Mouse (Mus musculus) hindbrain, embryonic 12.5 days (tissue): Measurements from ENCODE around the gene Emc8. TPM values are rescaled to one million over a fixed set of nuclear protein-coding genes. Genes with fewer than 3 reads are reported as not detected.

ENCODE experiments used
- ATAC-seq: fragments of 200-750 bp; cut with Nextera tagmentation; 2 replicates; pipeline ENCODE4 v1.8.0; 2017; ENCODE audit warnings: moderate TSS enrichment; ENCODE audit not compliant: low FRiP score
- H3K27ac ChIP-seq: fragments of 300-500 bp; sonication (generic); 2 replicates; pipeline ENCODE4 v1.5.1; 2016; ENCODE audit warnings: mild to moderate bottlenecking
- H3K27me3 ChIP-seq: fragments of 300-500 bp; sonication (generic); 2 replicates; pipeline ENCODE4 v1.6.1; 2016; ENCODE audit warnings: mild to moderate bottlenecking
- H3K36me3 ChIP-seq: fragments of 300-500 bp; sonication (generic); 2 replicates; pipeline ENCODE4 v1.6.1; 2016; ENCODE audit warnings: mild to moderate bottlenecking
- H3K4me1 ChIP-seq: fragments of 300-500 bp; sonication (generic); 2 replicates; pipeline ENCODE4 v1.6.1; 2016
- H3K4me2 ChIP-seq: fragments of 300-500 bp; sonication (generic); replicated peaks from 2 replicates; pipeline ENCODE4 v1.6.1; 2016; ENCODE audit warnings: mild to moderate bottlenecking
- H3K4me3 ChIP-seq: fragments of 300-500 bp; sonication (generic); 2 replicates; pipeline ENCODE4 v1.5.1; 2016; ENCODE audit warnings: mild to moderate bottlenecking
- H3K9ac ChIP-seq: fragments of 300-500 bp; sonication (generic); 2 replicates; pipeline ENCODE4 v1.6.1; 2016; ENCODE audit warnings: mild to moderate bottlenecking, moderate library complexity
- H3K9me3 ChIP-seq: fragments of 300-500 bp; sonication (generic); replicated peaks from 2 replicates; pipeline ENCODE4 v1.6.1; 2016; ENCODE audit warnings: mild to moderate bottlenecking
- WGBS: fragments of 180-500 bp; shearing (Covaris S2); methylation state at CpG from one replicate; pipeline ENCODE4 v1.1.7; 2016; 5-methylcytosine and 5-hydroxymethylcytosine counted together
- polyA plus RNA-seq: library from polyadenylated mRNA; unstranded; fragments of >200 nt; fragmentation: Nextera tagmentation; extraction: Ambion mirVana; gene quantifications from 2 replicates; pipeline ENCODE4 v1.2.1, GENCODE M21; 2016

Emc8 gene
- polyA plus RNA-seq, 1 experiment from 2014 or later, result 194 TPM

GRCm38 (mm10) chr8:120665726-120666455 is 2.5 kb downstream of the Emc8 start:
- Histone ChIP-seq H3K4me3 (peak overlapping the region; percentile 75; the same call in 1 of the 2 replicates), H3K27me3 (no peaks in the 10 kb centered on the region), H3K27ac (no peak overlapping the region), H3K36me3 (peaks cover 17% of the 10 kb centered on the region), H3K9ac (0 out of 2 replicates have a peak overlapping the region, but pooled peaks have one; percentile 18), H3K4me2 (peak overlapping the region; percentile 91), H3K4me1 (peaks cover 42% of the 10 kb centered on the region), H3K9me3 (no peaks in the 10 kb centered on the region)
- WGBS, result 67% methylated on average over 3 of the region's 3 CpGs
- ATAC-seq, result no peak

DNA sequence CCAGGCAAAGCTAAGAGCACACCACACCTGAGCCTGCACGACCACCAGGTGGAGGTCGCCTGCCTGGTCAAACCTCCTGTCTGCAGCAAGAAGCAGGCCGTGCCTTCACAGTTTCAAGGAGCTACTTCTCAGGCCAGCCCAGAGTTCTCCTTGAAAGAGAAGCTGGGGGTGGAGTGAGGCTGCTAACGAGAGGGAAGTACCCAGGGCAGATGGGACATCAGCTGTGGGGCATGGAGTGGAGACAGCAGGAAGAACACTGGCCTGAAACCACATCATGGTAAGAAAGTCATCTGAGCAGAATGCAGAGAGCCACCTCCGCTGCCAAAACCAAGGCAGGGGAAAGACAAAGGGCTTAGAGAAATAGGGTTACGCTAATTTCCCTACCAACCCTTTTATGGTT is 3.8 kb downstream of the Emc8 start:
- no peak overlapping the region for H3K4me2 ChIP-seq
- H3K27ac ChIP-seq, result no peak overlapping the region
- H3K4me1 ChIP-seq, result peaks cover 37% of the 10 kb centered on the region
- 84% methylated on average over 6 of the region's 6 CpGs for WGBS
- no peaks in the 10 kb centered on the region for H3K9me3 ChIP-seq
- H3K4me3 ChIP-seq, result no peak overlapping the region
- 0 out of 2 replicates have a peak, but pooled peaks cover 10% of the 10 kb centered on the region for H3K36me3 ChIP-seq
- H3K9ac ChIP-seq, result no peak overlapping the region
- no peaks in the 10 kb centered on the region for H3K27me3 ChIP-seq
- ATAC-seq, result no peak

- Histone ChIP-seq H3K9ac (no peak overlapping the region), H3K4me2 (no peak overlapping the region), H3K4me1 (no peaks in the 10 kb centered on the region), H3K27me3 (no peaks in the 10 kb centered on the region), H3K36me3 (peaks cover 63% of the 10 kb centered on the region), H3K4me3 (no peak overlapping the region), H3K27ac (no peak overlapping the region), H3K9me3 (no peaks in the 10 kb centered on the region)
- ATAC-seq, result no peak
- WGBS, result 91% methylated on average over 8 of the region's 8 CpGs
These were observed 11.0 kb downstream of the Emc8 start for GRCm38 (mm10) chr8:120657415-120657814.

DNA sequence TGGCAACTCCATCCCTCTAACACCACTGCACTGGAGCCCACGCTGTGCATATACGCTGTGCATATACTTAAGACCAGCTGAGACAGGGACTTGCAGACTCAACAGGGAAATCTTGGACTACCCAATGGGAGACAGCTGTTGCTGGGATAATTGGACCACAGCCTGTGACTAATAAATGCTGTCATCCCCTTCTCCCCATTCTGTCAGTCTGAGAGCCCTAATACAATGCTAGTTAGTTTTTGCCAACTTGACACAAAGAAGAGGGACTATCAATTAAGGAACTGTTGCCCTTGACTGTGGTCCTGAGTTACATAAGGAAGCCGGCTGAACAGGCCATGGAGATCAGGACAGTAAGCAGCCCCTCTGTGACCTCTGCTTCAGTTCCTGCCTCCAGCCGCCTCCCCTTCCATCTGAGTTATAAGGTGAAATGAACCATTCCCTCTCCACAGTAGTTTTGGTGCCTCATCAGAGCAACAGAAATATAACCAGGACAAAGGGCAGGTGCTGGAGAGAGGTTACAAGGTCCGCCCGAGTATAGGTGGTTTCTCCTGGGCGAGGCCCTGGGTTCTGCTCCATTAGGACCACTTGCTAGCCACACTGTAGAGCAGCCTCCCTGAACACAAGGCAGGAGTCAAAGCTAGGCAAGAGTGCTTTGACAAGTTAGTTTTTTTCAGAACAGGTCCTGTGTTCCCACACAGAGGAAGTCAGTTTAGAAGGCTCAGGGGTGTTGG is 11.9 kb downstream of the Emc8 start:
- WGBS, result 87% methylated on average over 7 of the region's 7 CpGs

DNA sequence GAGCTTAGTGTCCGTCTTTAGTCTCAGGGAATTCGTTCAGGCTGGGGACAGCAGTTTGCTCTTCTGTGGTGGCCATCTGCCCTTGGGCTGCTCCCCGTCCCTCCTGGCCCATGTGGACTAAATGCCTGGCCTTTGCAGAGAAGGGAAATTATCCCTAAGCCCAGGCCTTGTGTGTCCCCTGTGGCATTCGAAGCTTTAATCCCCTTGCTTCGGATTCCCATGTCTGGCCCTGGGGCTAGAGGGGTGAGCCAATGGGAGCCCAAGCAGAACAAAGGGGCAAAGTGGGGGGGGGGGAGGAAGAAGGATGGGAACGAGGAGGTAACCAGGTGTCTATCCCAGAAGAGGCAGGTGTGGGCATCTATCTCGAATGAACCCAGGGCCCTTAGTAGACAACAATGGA is 20.8 kb downstream of the Emc8 start, which contains the start of gene 1190005I06Rik:
1190005I06Rik (minus strand) TSS at position 101 of the 400 bp plus-strand sequence.
- 58% methylated on average over 7 of the region's 7 CpGs for WGBS
- Histone ChIP-seq H3K27me3 (no peaks in the 10 kb centered on the region), H3K27ac (no peak within 1 kb of the TSS), H3K9ac (no peak within 1 kb of the TSS), H3K9me3 (no peaks in the 10 kb centered on the region), H3K4me2 (no peak within 1 kb of the TSS), H3K4me1 (no peaks in the 10 kb centered on the region), H3K36me3 (0 out of 2 replicates have a peak, but pooled peaks cover 5% of the 10 kb centered on the region), H3K4me3 (no peak within 1 kb of the TSS)
- ATAC-seq, result no peak

More for the DNA sequence above, 11.9 kb downstream of the Emc8 start:
- H3K4me2 ChIP-seq, result no peak overlapping the region
- no peaks in the 10 kb centered on the region for H3K9me3 ChIP-seq
- H3K36me3 ChIP-seq, result peaks cover 63% of the 10 kb centered on the region
- ATAC-seq, result no peak
- H3K9ac ChIP-seq, result no peak overlapping the region
- no peaks in the 10 kb centered on the region for H3K4me1 ChIP-seq
- H3K27ac ChIP-seq, result no peak overlapping the region
- no peak overlapping the region for H3K4me3 ChIP-seq
- H3K27me3 ChIP-seq, result no peaks in the 10 kb centered on the region

GRCm38 (mm10) chr8:120644663-120645062 is 23.7 kb downstream of the Emc8 start:
- no peak overlapping the region for H3K4me3 ChIP-seq
- H3K27me3 ChIP-seq, result no peaks in the 10 kb centered on the region
- H3K4me2 ChIP-seq, result no peak overlapping the region
- H3K27ac ChIP-seq, result no peak overlapping the region
- 88% methylated on average over 7 of the region's 7 CpGs for WGBS
- no peaks in the 10 kb centered on the region for H3K36me3 ChIP-seq
- H3K9me3 ChIP-seq, result no peaks in the 10 kb centered on the region
- no peak for ATAC-seq
- no peak overlapping the region for H3K9ac ChIP-seq
- no peaks in the 10 kb centered on the region; the same call in 1 of the 2 replicates for H3K4me1 ChIP-seq

- H3K9me3 ChIP-seq, result no peaks in the 10 kb centered on the region
- H3K36me3 ChIP-seq, result no peaks in the 10 kb centered on the region
- ATAC-seq, result no peak
- no peak overlapping the region for H3K9ac ChIP-seq
- WGBS, result 81% methylated on average over 10 of the region's 10 CpGs
- H3K4me2 ChIP-seq, result no peak overlapping the region
- H3K4me3 ChIP-seq, result no peak overlapping the region
- H3K4me1 ChIP-seq, result no peaks in the 10 kb centered on the region; the same call in 1 of the 2 replicates
- H3K27me3 ChIP-seq, result no peaks in the 10 kb centered on the region; the same call in 1 of the 2 replicates
- no peak overlapping the region for H3K27ac ChIP-seq
These were observed 26.2 kb downstream of the Emc8 start for GRCm38 (mm10) chr8:120642031-120642662.

- ATAC-seq, result no peak
- no peak overlapping the region for H3K4me2 ChIP-seq
These were observed 27.1 kb downstream of the Emc8 start for GRCm38 (mm10) chr8:120641245-120641644.

GRCm38 (mm10) chr8:120634329-120634839 is 34.0 kb downstream of the Emc8 start:
- ATAC-seq, result peak; percentile 38; the same call in 1 of the 2 replicates
- Histone ChIP-seq H3K27ac (no peak overlapping the region), H3K27me3 (peaks cover 40% of the 10 kb centered on the region), H3K4me1 (peaks cover 17% of the 10 kb centered on the region), H3K9me3 (no peaks in the 10 kb centered on the region), H3K36me3 (no peaks in the 10 kb centered on the region), H3K4me3 (peak overlapping the region; percentile 55), H3K4me2 (peak overlapping the region; percentile 96), H3K9ac (peak overlapping the region; percentile 67)
- 3% methylated on average over 20 of the region's 42 CpGs for WGBS

More at GRCm38 (mm10) chr8:120641245-120641644, 27.1 kb downstream of the Emc8 start:
- H3K27ac ChIP-seq, result no peak overlapping the region
- no peak overlapping the region for H3K9ac ChIP-seq
- peaks cover 2% of the 10 kb centered on the region; the same call in 1 of the 2 replicates for H3K27me3 ChIP-seq
- no peaks in the 10 kb centered on the region for H3K36me3 ChIP-seq
- H3K9me3 ChIP-seq, result no peaks in the 10 kb centered on the region
- H3K4me1 ChIP-seq, result no peaks in the 10 kb centered on the region; the same call in 1 of the 2 replicates
- no peak overlapping the region for H3K4me3 ChIP-seq
- 57% methylated on average over 8 of the region's 8 CpGs for WGBS

DNA sequence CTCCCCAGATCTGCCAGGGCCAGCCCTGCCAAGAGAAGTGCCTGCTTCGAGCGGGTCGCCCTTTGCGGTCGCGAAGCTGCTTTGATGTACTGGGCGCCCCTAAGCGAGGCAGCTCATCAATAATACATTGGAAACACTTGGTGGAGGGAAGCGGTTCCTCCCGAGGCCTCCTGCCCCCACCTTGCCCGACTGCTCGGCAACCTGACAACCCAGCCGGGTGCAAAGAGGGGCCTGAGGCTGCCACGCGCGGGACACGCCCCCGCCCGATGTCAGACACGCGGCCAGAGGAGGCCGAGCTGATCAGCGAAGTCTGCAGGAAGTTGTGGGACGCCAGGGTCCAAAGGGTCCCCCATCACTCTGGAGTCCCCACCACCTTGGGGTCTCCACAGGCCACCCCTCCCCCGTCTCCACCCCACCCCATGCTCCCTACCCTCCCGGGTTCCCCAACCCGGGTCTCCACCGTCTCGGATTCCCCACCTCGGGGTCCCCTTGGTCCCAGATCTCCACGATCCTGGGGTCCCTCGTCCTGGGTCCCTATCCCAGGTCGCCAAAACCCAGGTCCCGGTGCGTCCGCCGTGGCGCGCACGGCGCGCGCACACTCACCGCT is 34.6 kb downstream of the Emc8 start:
- no peak overlapping the region for H3K27ac ChIP-seq
- peaks cover 17% of the 10 kb centered on the region for H3K4me1 ChIP-seq
- peak overlapping the region; percentile 96 for H3K4me2 ChIP-seq
- ATAC-seq, result peak; percentile 66
- H3K9me3 ChIP-seq, result no peaks in the 10 kb centered on the region
- H3K27me3 ChIP-seq, result peaks cover 40% of the 10 kb centered on the region
- no peaks in the 10 kb centered on the region for H3K36me3 ChIP-seq
- 2% methylated on average over 43 of the region's 44 CpGs for WGBS
- peak overlapping the region; percentile 55 for H3K4me3 ChIP-seq
- peak overlapping the region; percentile 67 for H3K9ac ChIP-seq

DNA sequence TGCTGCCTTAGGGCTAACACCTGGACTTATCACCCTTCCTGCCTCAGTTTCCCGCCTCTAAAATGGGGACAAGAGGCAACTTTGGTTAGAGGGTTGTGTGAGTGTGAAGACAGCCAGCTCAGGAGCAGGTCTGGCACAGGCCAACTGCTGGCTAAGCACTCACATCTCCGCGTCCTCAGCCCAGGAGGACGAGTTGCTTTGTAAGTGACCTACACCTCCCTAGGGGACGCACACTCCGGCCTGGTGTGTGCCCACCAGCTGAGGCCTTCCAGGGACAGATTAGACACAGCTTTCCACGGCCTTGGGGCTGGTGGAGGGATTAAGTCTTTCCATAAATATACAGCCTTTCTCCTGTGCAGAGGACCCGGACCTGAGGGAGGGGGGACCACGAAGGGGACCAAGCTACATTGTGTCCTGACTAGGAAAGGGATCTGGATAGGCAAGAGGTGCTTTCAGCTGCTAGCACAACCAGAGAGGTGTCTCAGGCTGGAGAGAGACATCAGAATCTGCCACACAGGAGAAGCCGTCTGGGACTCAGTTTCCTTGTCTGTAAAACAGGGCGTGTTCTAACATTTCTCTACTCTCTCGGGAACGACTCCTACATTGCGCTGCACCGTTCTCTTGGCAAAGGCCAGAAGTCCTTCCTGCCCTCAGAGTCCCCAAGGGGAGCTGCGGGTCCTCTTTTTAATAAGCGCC is 35.3 kb downstream of the Emc8 start:
- Histone ChIP-seq H3K4me1 (peaks cover 17% of the 10 kb centered on the region), H3K27me3 (peaks cover 40% of the 10 kb centered on the region), H3K36me3 (no peaks in the 10 kb centered on the region)

More for the DNA sequence above, 35.3 kb downstream of the Emc8 start:
- ATAC-seq, result no peak
- H3K4me2 ChIP-seq, result peak overlapping the region; percentile 96
- H3K4me3 ChIP-seq, result peak overlapping the region; percentile 55
- H3K9me3 ChIP-seq, result no peaks in the 10 kb centered on the region
- H3K9ac ChIP-seq, result 0 out of 2 replicates have a peak overlapping the region, but pooled peaks have one; percentile 67
- 25% methylated on average over 17 of the region's 17 CpGs for WGBS
- H3K27ac ChIP-seq, result no peak overlapping the region
